Mouse (Mus musculus) E14TG2a.4 (cell line): ENCODE measurements around the gene Hook2.

Experiments used
- H3K27me3 ChIP-seq: 2 replicates; pipeline ENCODE4 v1.6.1; 2014; ENCODE audit warnings: low read length, control low read depth; ENCODE audit not compliant: insufficient read depth
- H3K36me3 ChIP-seq: 2 replicates; pipeline ENCODE4 v1.6.1; 2014; ENCODE audit warnings: low read length, control low read depth; ENCODE audit not compliant: insufficient read depth
- H3K4me1 ChIP-seq: replicated peaks from 2 replicates; pipeline ENCODE4 v1.6.1; 2014; ENCODE audit warnings: low read depth, low read length, control low read depth
- H3K4me3 ChIP-seq: replicated peaks from 2 replicates; pipeline ENCODE4 v1.5.1; 2014; ENCODE audit warnings: mild to moderate bottlenecking, low read length
- H3K9me3 ChIP-seq: 2 replicates; pipeline ENCODE4 v1.6.1; 2014; ENCODE audit warnings: low read length, control low read depth
- CTCF ChIP-seq: conservative IDR thresholded peaks from 2 replicates; pipeline ENCODE4 v1.5.1; 2014; ENCODE audit warnings: low read length
- NANOG ChIP-seq: IDR thresholded peaks from 2 replicates; pipeline ENCODE4 v1.6.1; 2014; ENCODE audit warnings: borderline replicate concordance, low read length, mixed read lengths
- POU5F1 ChIP-seq: IDR thresholded peaks from 2 replicates; pipeline ENCODE4 v1.6.1; 2014; ENCODE audit warnings: low read length, borderline replicate concordance

Gene Hook2

DNA sequence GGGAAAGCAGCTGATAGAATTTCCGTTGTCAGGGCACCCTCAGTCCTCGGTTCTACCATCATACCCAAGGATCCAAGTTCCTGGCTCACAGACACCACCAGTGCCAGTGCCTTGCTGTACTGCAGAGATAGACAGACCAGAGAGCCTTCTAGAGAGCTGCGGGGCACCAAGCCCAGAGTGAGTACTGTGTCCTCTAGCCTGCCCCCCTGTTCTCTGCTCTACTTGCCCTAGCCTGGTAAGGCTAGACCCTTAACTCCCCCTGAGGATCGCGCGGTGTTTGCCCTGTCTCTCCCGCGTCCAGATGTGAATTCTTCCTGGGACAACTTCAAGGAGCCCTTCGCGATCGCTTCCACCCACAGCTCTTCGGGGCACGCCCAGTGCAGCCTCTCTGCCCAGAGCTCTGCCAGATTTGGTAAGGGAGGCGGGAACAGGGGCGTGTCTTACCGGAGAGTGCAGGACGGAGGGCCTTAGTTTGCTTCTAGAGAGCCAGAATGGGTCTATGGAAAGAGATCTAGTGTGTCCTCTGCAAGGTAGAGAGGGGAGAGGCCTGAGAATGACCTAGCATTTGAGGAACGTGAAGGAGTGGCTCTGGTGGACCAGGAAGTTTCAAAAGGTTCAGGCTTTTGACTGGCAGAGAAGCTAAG, 37.7 kb upstream of the Hook2 start:
- H3K4me3 ChIP-seq = peak overlapping the region; percentile 64
- H3K36me3 ChIP-seq = peaks cover 15% of the 10 kb centered on the region
- peaks cover 46% of the 10 kb centered on the region for H3K4me1 ChIP-seq
- TF ChIP-seq CTCF (no peak), POU5F1 (no peak), NANOG (no peak)
- peaks cover 31% of the 10 kb centered on the region for H3K27me3 ChIP-seq
- H3K9me3 ChIP-seq = no peaks in the 10 kb centered on the region

DNA sequence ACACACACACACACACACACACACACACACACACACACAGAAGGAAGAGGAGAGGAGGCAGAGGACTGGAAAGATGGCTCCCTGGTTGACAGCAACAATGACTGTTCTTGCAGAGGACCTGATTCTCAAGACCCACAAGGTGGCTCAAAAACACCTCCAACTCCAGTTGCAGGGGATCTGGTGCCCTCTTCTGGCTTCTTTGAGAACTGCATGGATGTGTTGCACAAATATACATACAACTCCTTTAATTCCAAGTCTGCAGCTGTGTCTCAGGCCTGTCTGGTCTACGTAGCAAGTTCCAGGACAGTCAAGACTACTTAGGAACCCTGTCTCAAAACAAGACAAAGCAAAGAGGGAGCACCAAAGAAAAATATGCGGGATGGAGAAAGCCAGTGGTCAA, 33.6 kb upstream of the Hook2 start:
- H3K27me3 ChIP-seq = peaks cover 4% of the 10 kb centered on the region; the same call in 1 of the 2 replicates

DNA sequence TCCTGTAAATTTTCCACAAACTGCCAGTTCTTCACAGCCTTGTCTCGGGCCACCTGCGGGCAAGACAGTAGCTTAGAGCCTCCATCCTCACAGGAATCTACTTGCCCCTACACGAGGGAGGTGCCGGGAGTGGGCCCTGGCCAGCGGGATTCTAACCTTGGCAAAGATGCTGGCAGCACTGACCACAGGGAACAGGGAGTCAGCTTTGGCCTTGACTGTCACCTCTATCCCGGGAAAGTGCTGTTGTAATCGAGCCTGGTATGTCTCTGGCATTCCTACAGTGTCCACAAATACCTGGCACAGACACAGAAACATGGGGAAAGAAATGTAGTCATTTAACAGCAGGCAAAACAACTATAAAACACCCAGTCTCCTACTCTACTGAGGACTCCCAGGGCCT, 30.6 kb upstream of the Hook2 start:
- no peaks in the 10 kb centered on the region for H3K9me3 ChIP-seq
- TF ChIP-seq CTCF (no peak), NANOG (no peak), POU5F1 (no peak)
- H3K36me3 ChIP-seq = peaks cover 71% of the 10 kb centered on the region

More for the DNA sequence above, 33.6 kb upstream of the Hook2 start:
- H3K4me3 ChIP-seq = no peak overlapping the region
- no peaks in the 10 kb centered on the region for H3K9me3 ChIP-seq
- H3K36me3 ChIP-seq = peaks cover 49% of the 10 kb centered on the region
- TF ChIP-seq CTCF = peak; percentile 93
- TF ChIP-seq NANOG = no peak
- no peak for TF ChIP-seq POU5F1
- H3K4me1 ChIP-seq = peaks cover 44% of the 10 kb centered on the region

DNA sequence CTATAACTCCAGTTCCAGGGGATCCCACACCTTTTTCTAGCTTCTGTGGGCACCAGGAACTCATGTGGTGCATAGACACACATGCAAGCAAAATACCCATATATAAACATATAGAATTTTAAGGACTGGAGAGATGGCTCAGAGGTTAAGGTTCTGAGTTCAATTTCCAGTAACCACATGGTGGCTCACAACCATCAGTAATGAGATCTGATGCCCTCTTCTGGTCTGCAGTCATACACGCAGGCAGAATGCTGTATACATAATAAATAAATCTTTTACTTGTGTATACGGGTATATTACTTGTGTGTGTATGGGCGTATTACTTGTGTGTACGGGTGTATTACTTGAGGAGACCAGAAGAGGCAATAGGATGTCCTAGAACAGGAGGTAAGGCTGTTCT, 26.5 kb upstream of the Hook2 start:
- TF ChIP-seq CTCF = no peak
- TF ChIP-seq NANOG = no peak
- TF ChIP-seq POU5F1 = no peak
- peaks cover 35% of the 10 kb centered on the region for H3K4me1 ChIP-seq
- no peak overlapping the region for H3K4me3 ChIP-seq
- H3K27me3 ChIP-seq = no peaks in the 10 kb centered on the region
- H3K36me3 ChIP-seq = peaks cover 52% of the 10 kb centered on the region
- H3K9me3 ChIP-seq = no peaks in the 10 kb centered on the region

More for the DNA sequence above, 30.6 kb upstream of the Hook2 start:
- Histone ChIP-seq H3K27me3 (no peaks in the 10 kb centered on the region), H3K4me1 (peaks cover 26% of the 10 kb centered on the region), H3K4me3 (no peak overlapping the region)

DNA sequence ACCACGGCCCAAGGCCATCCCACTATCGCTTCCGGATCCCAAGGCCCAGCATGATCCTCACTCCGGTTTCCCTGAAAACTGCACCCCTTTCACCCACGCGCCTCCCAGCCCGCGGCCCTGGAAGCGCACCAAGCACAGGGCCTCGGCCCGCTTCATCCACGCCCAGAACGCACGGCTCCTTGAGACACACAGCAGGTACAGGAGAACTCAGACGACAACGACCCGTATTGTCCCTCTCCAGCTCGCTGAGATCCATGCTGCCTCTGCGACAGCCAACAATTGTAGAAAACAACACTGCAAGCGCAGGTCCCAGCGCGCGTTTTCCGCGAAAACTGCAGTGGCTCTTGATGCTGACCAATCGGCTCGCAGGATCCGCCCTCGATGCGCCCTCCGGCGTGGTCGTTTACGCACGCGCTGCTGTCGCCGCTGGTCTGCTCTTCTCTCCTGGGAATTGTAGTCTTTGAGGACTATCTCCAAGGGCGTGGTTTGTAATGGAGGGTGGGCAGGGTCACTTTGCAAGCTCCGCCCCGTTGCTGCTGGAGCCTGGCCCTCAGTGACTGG, 24.6 kb upstream of the Hook2 start:
- H3K36me3 ChIP-seq = peaks cover 44% of the 10 kb centered on the region
- TF ChIP-seq POU5F1 (no peak), CTCF (no peak), NANOG (no peak)
- H3K27me3 ChIP-seq = no peaks in the 10 kb centered on the region
- no peaks in the 10 kb centered on the region for H3K9me3 ChIP-seq
- H3K4me3 ChIP-seq = peak overlapping the region; percentile 92
- peaks cover 45% of the 10 kb centered on the region for H3K4me1 ChIP-seq

DNA sequence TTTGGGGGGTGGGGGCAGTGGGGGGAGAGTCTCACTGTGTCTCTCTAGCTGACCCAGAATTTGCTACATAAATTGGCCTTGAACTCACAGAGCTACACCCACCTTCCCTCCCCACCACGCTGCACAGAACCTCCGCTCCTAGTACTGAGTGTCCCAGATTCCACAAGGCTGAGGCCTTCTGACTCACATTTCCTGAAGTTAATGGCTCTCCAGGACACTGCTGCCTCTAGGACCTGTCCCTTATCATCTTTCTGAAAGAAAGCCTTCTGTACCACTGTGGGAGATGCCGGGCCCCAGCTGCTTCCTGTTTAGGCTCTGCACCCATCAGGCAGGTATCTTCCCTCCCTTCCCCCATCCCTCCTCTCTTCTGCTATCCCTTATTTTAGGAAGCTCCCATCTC, 23.8 kb upstream of the Hook2 start:
- Histone ChIP-seq H3K4me3 (no peak overlapping the region; the same call in 1 of the 2 replicates), H3K36me3 (peaks cover 44% of the 10 kb centered on the region), H3K9me3 (no peaks in the 10 kb centered on the region), H3K4me1 (peaks cover 52% of the 10 kb centered on the region), H3K27me3 (no peaks in the 10 kb centered on the region)
- TF ChIP-seq NANOG (no peak), CTCF (no peak), POU5F1 (no peak)

DNA sequence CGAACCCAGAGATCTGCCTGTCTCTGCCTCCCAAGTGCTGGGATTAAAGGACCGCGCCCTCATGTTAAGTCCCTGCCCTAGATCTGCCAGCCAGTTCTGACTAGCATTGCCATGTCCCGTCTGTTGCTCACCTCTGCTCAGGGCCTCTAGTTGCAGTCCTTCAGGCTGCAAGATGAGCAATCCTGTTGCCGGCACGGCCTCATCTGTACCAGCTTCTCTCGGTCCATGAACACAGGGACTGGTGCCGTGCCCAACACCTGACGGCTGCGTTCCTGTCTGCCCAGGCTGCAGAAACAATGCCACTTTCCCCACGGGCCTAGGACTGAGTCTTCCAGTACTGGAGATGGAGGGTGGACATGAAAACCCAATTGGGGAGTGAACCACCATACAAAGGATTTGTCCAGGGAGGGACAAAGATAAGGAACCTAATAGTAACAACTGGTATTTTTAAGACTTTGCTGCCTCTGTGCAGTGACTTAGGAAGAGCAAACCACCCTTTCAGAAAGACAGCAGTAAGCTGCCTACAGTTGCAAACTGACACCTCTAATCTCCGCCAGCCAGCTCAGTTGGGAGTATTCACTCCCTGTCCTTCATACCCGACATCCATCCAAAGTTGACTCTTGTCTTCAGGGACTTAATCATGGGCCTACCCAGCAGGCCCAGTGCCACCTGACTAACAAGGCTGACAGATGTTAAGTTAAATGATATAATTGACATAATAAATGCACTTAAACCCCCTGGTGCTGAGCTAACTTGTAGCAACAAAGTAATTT, 22.7 kb upstream of the Hook2 start:
- H3K9me3 ChIP-seq = no peaks in the 10 kb centered on the region
- H3K27me3 ChIP-seq = no peaks in the 10 kb centered on the region
- H3K4me1 ChIP-seq = peaks cover 55% of the 10 kb centered on the region
- peak overlapping the region; percentile 86; the same call in 1 of the 2 replicates for H3K4me3 ChIP-seq
- peaks cover 44% of the 10 kb centered on the region for H3K36me3 ChIP-seq
- no peak for TF ChIP-seq CTCF
- TF ChIP-seq POU5F1 = no peak
- no peak for TF ChIP-seq NANOG

DNA sequence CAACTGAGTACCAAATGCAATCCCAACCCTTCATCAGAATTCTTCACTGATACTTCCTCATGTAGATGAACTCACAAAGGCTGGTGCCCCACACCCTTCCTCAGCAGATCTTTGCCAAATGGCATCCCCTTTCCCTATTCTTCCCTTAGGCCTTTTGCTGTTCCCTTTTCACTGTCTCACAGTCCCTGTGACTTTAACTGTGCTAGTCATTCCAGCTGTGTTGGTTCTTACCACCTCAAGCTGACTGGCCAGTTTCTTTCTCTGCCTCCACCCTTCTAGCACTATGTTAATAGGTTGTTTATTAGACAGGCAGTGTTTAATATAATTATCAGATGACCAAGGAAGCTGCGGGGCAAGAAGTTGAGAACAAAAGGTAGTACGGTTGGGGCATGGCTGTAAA, 21.8 kb upstream of the Hook2 start:
- H3K27me3 ChIP-seq = no peaks in the 10 kb centered on the region
- peaks cover 47% of the 10 kb centered on the region for H3K36me3 ChIP-seq
- peak overlapping the region; percentile 86 for H3K4me3 ChIP-seq
- H3K4me1 ChIP-seq = peaks cover 59% of the 10 kb centered on the region
- H3K9me3 ChIP-seq = no peaks in the 10 kb centered on the region
- TF ChIP-seq CTCF = no peak
- no peak for TF ChIP-seq POU5F1
- no peak for TF ChIP-seq NANOG
